Mouse (Mus musculus) midbrain, embryonic 13.5 days (tissue): ENCODE measurements around the gene Pigg. TPM values are rescaled to one million over a fixed set of nuclear protein-coding genes. Genes with fewer than 3 reads are reported as not detected.

ENCODE experiments used
- ATAC-seq: fragments of 200-750 bp; cut with Nextera tagmentation; 2 replicates; pipeline ENCODE4 v1.8.0; 2017; ENCODE audit warnings: mild to moderate bottlenecking, moderate TSS enrichment, moderate library complexity
- H3K27ac ChIP-seq: fragments of 300-500 bp; sonication (generic); 2 replicates; pipeline ENCODE4 v1.5.1; 2015; ENCODE audit warnings: inconsistent platforms, mild to moderate bottlenecking, moderate library complexity
- H3K27me3 ChIP-seq: fragments of 300-500 bp; sonication (generic); 2 replicates; pipeline ENCODE4 v1.6.1; 2015; ENCODE audit warnings: mild to moderate bottlenecking, inconsistent platforms
- H3K36me3 ChIP-seq: fragments of 300-500 bp; sonication (generic); 2 replicates; pipeline ENCODE4 v1.6.1; 2015; ENCODE audit warnings: mild to moderate bottlenecking, inconsistent platforms
- H3K4me1 ChIP-seq: fragments of 300-500 bp; sonication (generic); replicated peaks from 2 replicates; pipeline ENCODE4 v1.6.1; 2015; ENCODE audit warnings: inconsistent platforms
- H3K4me2 ChIP-seq: fragments of 300-500 bp; sonication (generic); replicated peaks from 2 replicates; pipeline ENCODE4 v1.6.1; 2015; ENCODE audit warnings: moderate library complexity, mild to moderate bottlenecking, inconsistent platforms
- H3K4me3 ChIP-seq: fragments of 300-500 bp; sonication (generic); replicated peaks from 2 replicates; pipeline ENCODE4 v1.5.1; 2015; ENCODE audit warnings: mild to moderate bottlenecking, inconsistent platforms
- H3K9ac ChIP-seq: fragments of 300-500 bp; sonication (generic); replicated peaks from 2 replicates; pipeline ENCODE4 v1.6.1; 2015; ENCODE audit warnings: mild to moderate bottlenecking, inconsistent platforms
- H3K9me3 ChIP-seq: fragments of 300-500 bp; sonication (generic); 2 replicates; pipeline ENCODE4 v1.6.1; 2016; ENCODE audit warnings: mild to moderate bottlenecking, inconsistent platforms
- WGBS: fragments of 180-500 bp; shearing (Covaris S2); methylation state at CpG from one replicate; pipeline ENCODE4 v1.1.7; 2015; 5-methylcytosine and 5-hydroxymethylcytosine counted together
- polyA plus RNA-seq: library from polyadenylated mRNA; unstranded; fragments of >200 nt; fragmentation: Nextera tagmentation; extraction: Ambion mirVana; gene quantifications from 2 replicates; pipeline ENCODE4 v1.2.1, GENCODE M21; 2015

Gene Pigg
- polyA plus RNA-seq, 1 experiment from 2014 or later, result 6.0 TPM

DNA sequence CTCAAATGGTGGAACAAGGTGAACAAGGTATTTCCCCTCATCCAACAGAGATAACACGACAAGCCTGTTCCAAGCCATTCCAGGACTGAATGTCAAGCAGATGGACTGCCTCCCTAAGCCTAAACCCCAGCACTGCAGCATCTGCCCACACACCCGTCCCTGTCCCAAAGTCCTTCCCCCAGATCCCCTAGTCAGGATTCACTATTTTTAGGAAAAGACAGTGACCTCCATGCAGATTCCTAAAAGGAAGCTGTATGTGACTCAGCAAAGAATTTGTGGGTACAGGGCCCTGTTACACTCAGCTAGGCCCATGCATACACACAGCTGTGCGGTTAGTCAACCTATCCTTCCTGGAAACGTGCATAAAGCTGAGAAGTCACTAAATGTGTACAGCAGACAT lies 74.0 kb downstream of the Pigg start:
- no peak for ATAC-seq
- 0 out of 2 replicates have a peak, but pooled peaks cover 3% of the 10 kb centered on the region for H3K9me3 ChIP-seq
- H3K4me1 ChIP-seq, result no peaks in the 10 kb centered on the region
- no peak overlapping the region for H3K4me3 ChIP-seq
- 77% methylated on average over 4 of the region's 4 CpGs for WGBS
- no peaks in the 10 kb centered on the region for H3K27me3 ChIP-seq
- no peak overlapping the region for H3K27ac ChIP-seq
- H3K36me3 ChIP-seq, result no peaks in the 10 kb centered on the region
- H3K4me2 ChIP-seq, result no peak overlapping the region
- H3K9ac ChIP-seq, result no peak overlapping the region

- ATAC-seq, result no peak
- Histone ChIP-seq H3K4me2 (no peak within 1 kb of the TSS), H3K27ac (no peak within 1 kb of the TSS), H3K4me1 (no peaks in the 10 kb centered on the region), H3K27me3 (no peaks in the 10 kb centered on the region), H3K4me3 (no peak within 1 kb of the TSS), H3K9me3 (no peaks in the 10 kb centered on the region), H3K36me3 (no peaks in the 10 kb centered on the region), H3K9ac (no peak within 1 kb of the TSS)
- 80% methylated on average over 7 of the region's 7 CpGs for WGBS
Observed at GRCm38 (mm10) chr5:108388201-108388600, 75.8 kb downstream of the Pigg start, which contains the start of gene Pde6b. Gene Pde6b (plus strand): TSS chr5:108388391.

GRCm38 (mm10) chr5:108389744-108390143 lies 77.3 kb downstream of the Pigg start:
- Histone ChIP-seq H3K4me1 (no peaks in the 10 kb centered on the region), H3K9ac (no peak overlapping the region), H3K4me3 (no peak overlapping the region), H3K9me3 (no peaks in the 10 kb centered on the region), H3K27ac (no peak overlapping the region), H3K36me3 (no peaks in the 10 kb centered on the region), H3K4me2 (no peak overlapping the region), H3K27me3 (no peaks in the 10 kb centered on the region)
- ATAC-seq, result no peak
- 67% methylated on average over 3 of the region's 3 CpGs for WGBS

Other genes with a start within 250 kb of the Pigg start
- 140 and 146 TPM in 2 replicates for gene Mtf2, start 246.9 kb upstream of the Pigg start, polyA plus RNA-seq
- gene Tmed5, start 180.0 kb upstream of the Pigg start, polyA plus RNA-seq, result 24.2 and 24.6 TPM in 2 replicates
- 4.3 and 5.2 TPM in 2 replicates for gene Ccdc18, start 179.7 kb upstream of the Pigg start, polyA plus RNA-seq
- gene Dr1, start 43.7 kb upstream of the Pigg start, polyA plus RNA-seq, result 42.3 and 50.7 TPM in 2 replicates
- gene Gm42517, start 55.3 kb downstream of the Pigg start, polyA plus RNA-seq, result 0.53 and 0.61 TPM in 2 replicates
- gene Pde6b, start 75.8 kb downstream of the Pigg start, polyA plus RNA-seq, result 0.17 and 0.48 TPM in 2 replicates
- 433 and 451 TPM in 2 replicates for gene Atp5k, start 121.8 kb downstream of the Pigg start, polyA plus RNA-seq
- gene Mfsd7a, start 136.3 kb downstream of the Pigg start, polyA plus RNA-seq, result 0.10 TPM in 1 of 2 replicates, not detected in the other
- 31.7 and 35.4 TPM in 2 replicates for gene Pcgf3, start 148.6 kb downstream of the Pigg start, polyA plus RNA-seq
- 31.6 and 33.5 TPM in 2 replicates for gene Cplx1, start 237.4 kb downstream of the Pigg start, polyA plus RNA-seq